Mouse (Mus musculus) kidney, postnatal 0 days (tissue): ENCODE data around the gene Rapgef5. TPM values are rescaled to one million over a fixed set of nuclear protein-coding genes. Genes with fewer than 3 reads are reported as not detected.

Source experiments
- ATAC-seq: fragments of 200-750 bp; cut with Nextera tagmentation; replicated peaks from 2 replicates; pipeline ENCODE4 v1.8.0; 2017; ENCODE audit warnings: low read depth, moderate number of reproducible peaks, moderate TSS enrichment, moderate library complexity; ENCODE audit not compliant: low FRiP score
- DNase-seq: peaks from one replicate; pipeline ENCODE4 v3.0.0-alpha.2; 2016; ENCODE audit warnings: low spot score
- H3K27ac ChIP-seq: fragments of 300-500 bp; sonication (generic); 2 replicates; pipeline ENCODE4 v1.5.1; 2014; ENCODE audit warnings: mild to moderate bottlenecking
- H3K27me3 ChIP-seq: fragments of 300-500 bp; sonication (generic); 2 replicates; pipeline ENCODE4 v1.6.1; 2014; ENCODE audit warnings: low read length, mixed read lengths; ENCODE audit not compliant: insufficient read depth
- H3K36me3 ChIP-seq: fragments of 300-500 bp; sonication (generic); 2 replicates; pipeline ENCODE4 v1.6.1; 2014; ENCODE audit warnings: low read length, mixed read lengths; ENCODE audit not compliant: insufficient read depth
- H3K4me1 ChIP-seq: fragments of 300-500 bp; sonication (generic); replicated peaks from 2 replicates; pipeline ENCODE4 v1.6.1; 2014; ENCODE audit warnings: antibody characterized with exemption, low read length, mixed read lengths; ENCODE audit not compliant: insufficient read depth
- H3K4me2 ChIP-seq: fragments of 300-500 bp; sonication (generic); 2 replicates; pipeline ENCODE4 v1.6.1; 2014; ENCODE audit warnings: mild to moderate bottlenecking, low read length, moderate library complexity, mixed read lengths
- H3K4me3 ChIP-seq: fragments of 300-500 bp; sonication (generic); replicated peaks from 2 replicates; pipeline ENCODE4 v1.5.1; 2014; ENCODE audit warnings: low read depth, low read length
- H3K9ac ChIP-seq: fragments of 300-500 bp; sonication (generic); 2 replicates; pipeline ENCODE4 v1.6.1; 2014; ENCODE audit warnings: low read depth, low read length
- H3K9me3 ChIP-seq: fragments of 300-500 bp; sonication (generic); replicated peaks from 2 replicates; pipeline ENCODE4 v1.6.1; 2016; ENCODE audit warnings: low read length, inconsistent platforms, mixed read lengths
- CTCF ChIP-seq: IDR thresholded peaks from 2 replicates; pipeline ENCODE4 v1.5.1; 2016; ENCODE audit warnings: antibody characterized with exemption, low read depth, mild to moderate bottlenecking, moderate library complexity
- WGBS: fragments of 180-500 bp; shearing (Covaris S2); extraction: QIAGEN DNeasy Blood & Tissue Kit; methylation state at CpG from one replicate; pipeline ENCODE4 v1.1.7; 2014; 5-methylcytosine and 5-hydroxymethylcytosine counted together
- polyA plus RNA-seq: library from polyadenylated mRNA; unstranded; fragments of >200 nt; fragmentation: Nextera tagmentation; extraction: Ambion mirVana; gene quantifications from 2 replicates; pipeline ENCODE4 v1.2.1, GENCODE M21; 2015

Rapgef5 gene
- polyA plus RNA-seq, 1 experiment from 2014 or later: 14.9 TPM

DNA sequence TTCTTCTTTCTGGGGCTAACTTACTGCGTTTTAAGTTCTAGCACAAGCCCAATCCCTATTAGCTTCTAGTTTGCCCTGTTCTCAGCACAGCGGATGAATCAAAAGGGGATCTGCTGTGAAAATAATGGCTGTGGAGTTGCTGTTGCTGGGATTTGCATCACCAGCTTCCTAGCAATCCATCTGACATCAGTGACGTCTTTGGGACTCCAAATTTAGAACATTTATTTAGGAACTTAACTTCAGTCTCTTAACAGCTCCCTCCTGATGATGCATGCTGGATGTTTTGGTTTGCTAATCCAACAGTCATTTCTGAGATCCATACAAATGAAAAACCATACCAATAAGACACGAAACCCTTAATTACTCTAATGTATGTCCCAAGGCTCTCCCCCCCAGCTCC lies 289.3 kb downstream of the Rapgef5 start:
- Histone ChIP-seq H3K27me3 (no peaks in the 10 kb centered on the region; the same call in 1 of the 2 replicates), H3K4me1 (no peaks in the 10 kb centered on the region), H3K4me2 (no peak overlapping the region), H3K4me3 (no peak overlapping the region), H3K9ac (no peak overlapping the region), H3K36me3 (no peaks in the 10 kb centered on the region), H3K9me3 (no peaks in the 10 kb centered on the region), H3K27ac (no peak overlapping the region)
- no peak for DNase-seq
- TF ChIP-seq CTCF: no peak
- WGBS: 84% methylated on average over 4 of the region's 4 CpGs
- ATAC-seq: no peak

DNA sequence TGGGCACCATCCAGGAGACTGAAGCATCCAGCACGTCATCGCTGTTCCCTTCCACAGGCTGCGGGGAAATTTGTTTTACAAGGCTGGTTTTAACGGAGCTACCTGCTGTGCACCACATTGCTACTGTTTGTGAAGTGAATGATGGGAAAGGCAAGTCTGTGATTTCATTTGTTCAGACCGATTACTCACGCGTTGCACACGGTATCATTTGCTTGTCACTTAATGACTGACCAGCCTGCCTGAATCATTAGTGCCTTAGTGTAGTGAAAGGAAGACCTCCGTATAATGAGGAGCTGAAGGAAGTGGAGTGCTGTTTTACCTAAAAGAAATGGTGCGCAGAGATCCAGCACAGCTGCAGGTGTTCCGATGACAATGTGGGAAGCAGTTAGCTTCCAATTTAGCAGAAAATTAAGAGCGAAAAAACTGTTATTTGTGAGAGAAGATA lies 289.8 kb downstream of the Rapgef5 start:
- DNase-seq (no peak), ATAC-seq (no peak)
- TF ChIP-seq CTCF: no peak
- no peaks in the 10 kb centered on the region for H3K4me1 ChIP-seq
- no peaks in the 10 kb centered on the region for H3K9me3 ChIP-seq
- H3K4me3 ChIP-seq: no peak overlapping the region
- WGBS: 42% methylated on average over 12 of the region's 12 CpGs
- no peaks in the 10 kb centered on the region for H3K36me3 ChIP-seq
- no peaks in the 10 kb centered on the region; the same call in 1 of the 2 replicates for H3K27me3 ChIP-seq
- H3K4me2 ChIP-seq: no peak overlapping the region
- no peak overlapping the region for H3K27ac ChIP-seq
- no peak overlapping the region for H3K9ac ChIP-seq

DNA sequence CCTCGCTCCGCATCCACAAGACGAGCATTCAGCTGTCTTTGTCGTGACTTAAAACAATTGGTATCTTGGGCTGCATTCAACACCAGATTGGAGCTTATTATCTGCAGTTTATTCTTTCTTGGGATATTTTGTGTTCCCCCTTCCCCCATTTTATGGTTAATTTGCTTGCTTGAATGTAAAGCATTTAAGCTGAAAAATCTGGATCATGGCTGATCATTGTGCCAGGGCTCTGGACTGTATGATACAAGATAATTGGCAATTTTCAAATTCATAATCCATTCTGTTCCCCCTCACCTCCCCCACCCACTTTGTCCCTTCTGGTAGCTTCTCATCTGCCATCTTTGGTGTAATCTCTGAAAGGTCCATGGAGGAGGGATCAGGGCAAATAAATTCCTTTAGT lies 290.2 kb downstream of the Rapgef5 start:
- Histone ChIP-seq H3K4me2 (no peak overlapping the region), H3K27me3 (no peaks in the 10 kb centered on the region; the same call in 1 of the 2 replicates), H3K4me3 (no peak overlapping the region), H3K36me3 (no peaks in the 10 kb centered on the region), H3K4me1 (no peaks in the 10 kb centered on the region), H3K9ac (no peak overlapping the region), H3K27ac (no peak overlapping the region), H3K9me3 (no peaks in the 10 kb centered on the region)
- DNase-seq (no peak), ATAC-seq (no peak)
- no peak for TF ChIP-seq CTCF
- WGBS: 82% methylated on average over 4 of the region's 4 CpGs

DNA sequence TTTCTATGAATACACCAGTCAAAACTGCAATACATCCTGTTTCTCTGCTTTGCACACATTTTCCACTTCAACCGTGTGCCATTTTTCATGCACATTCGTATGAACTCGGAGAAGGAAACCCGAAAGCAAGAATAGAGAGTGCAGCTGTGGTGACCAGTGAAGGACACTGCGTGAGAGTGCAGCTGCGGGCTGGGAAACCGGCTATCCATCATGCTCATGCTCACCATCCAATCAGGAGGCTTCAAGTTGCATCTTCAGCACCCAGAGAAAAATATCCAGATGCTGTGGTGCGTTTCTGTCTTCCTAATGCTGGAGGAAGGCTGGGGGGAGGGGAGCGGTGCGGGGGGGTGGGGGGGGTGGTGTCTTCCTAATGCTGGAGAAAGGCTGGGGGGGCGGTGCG lies 291.4 kb downstream of the Rapgef5 start:
- no peak overlapping the region for H3K27ac ChIP-seq
- no peak overlapping the region for H3K4me3 ChIP-seq
- no peaks in the 10 kb centered on the region for H3K36me3 ChIP-seq
- H3K27me3 ChIP-seq: no peaks in the 10 kb centered on the region; the same call in 1 of the 2 replicates
- H3K4me1 ChIP-seq: no peaks in the 10 kb centered on the region
- H3K9me3 ChIP-seq: no peaks in the 10 kb centered on the region
- no peak for DNase-seq
- WGBS: 36% methylated on average over 12 of the region's 12 CpGs
- ATAC-seq: no peak
- no peak overlapping the region for H3K9ac ChIP-seq
- TF ChIP-seq CTCF: no peak
- H3K4me2 ChIP-seq: no peak overlapping the region

DNA sequence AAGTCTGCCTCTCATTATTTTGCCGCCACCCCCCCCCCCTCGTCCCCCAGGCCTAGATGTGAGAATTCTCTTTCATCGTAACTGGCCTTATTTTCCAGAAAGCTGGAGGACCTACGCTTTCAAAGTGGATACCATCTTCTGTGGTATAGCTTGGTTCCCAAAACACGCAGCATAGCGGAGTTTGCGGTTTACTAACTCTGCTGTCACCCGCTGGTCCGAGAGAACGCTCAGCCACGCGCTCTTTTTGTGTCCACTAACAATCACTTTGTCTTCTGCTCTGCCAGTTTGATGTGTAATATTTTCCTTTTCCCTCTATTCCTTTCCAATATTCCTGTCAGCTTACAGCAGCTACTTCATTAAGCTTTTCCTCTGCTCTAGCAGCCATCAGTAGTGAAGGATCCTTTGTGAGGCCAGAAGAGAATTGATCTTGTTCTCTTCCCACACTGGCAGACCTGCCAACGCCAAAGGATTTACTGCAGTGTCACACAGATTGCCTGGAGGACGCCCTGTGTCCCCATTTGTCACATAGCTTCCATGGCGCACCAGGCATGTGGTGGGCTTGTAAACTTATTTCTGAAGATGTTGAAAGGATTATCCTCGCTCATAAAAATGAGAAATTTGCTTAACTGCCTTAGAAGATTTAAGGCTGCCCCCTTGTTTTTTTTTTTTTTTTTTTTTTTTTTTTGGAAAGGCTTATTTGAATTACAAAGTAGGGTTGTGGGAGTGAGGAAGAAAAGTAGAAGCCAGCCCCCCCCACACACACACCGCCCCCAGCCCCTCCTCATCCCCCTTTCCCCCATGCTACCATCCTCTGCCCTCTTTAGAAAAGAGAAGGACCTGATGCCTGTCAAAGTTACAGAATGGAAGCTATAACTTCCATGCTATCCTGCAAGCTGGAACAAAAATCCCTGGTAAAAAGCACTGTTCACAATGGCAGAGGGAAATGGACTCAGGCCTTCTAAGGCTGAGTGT lies 292.4 kb downstream of the Rapgef5 start:
- DNase-seq: no peak
- no peaks in the 10 kb centered on the region for H3K36me3 ChIP-seq
- no peaks in the 10 kb centered on the region; the same call in 1 of the 2 replicates for H3K27me3 ChIP-seq
- 32% methylated on average over 17 of the region's 17 CpGs for WGBS
- no peak overlapping the region for H3K27ac ChIP-seq
- no peak for ATAC-seq
- H3K9me3 ChIP-seq: no peaks in the 10 kb centered on the region
- no peaks in the 10 kb centered on the region for H3K4me1 ChIP-seq
- TF ChIP-seq CTCF: no peak
- H3K4me3 ChIP-seq: no peak overlapping the region
- H3K9ac ChIP-seq: no peak overlapping the region
- H3K4me2 ChIP-seq: peak overlapping the region; percentile 21; the same call in 1 of the 2 replicates
